Mouse (Mus musculus) c-Kit-positive CD71-positive TER-119-positive erythroid progenitor cells, embryonic 14.5 days (primary cell): ENCODE data around the gene 4933417A18Rik.
"Not testable (repeated sequence)": the region's sequence is repeated elsewhere in the genome, so short reads cannot be mapped to it uniquely, and the experiment has no call there.

Experiments
- DNase-seq: peaks from one replicate; pipeline ENCODE4 v3.0.0-alpha.2; 2013; ENCODE audit warnings: low spot score

4933417A18Rik gene

GRCm38 (mm10) chr13:34973770-34974169 lies 49.6 kb downstream of the 4933417A18Rik start:
- DNase-seq, result no peak

DNA sequence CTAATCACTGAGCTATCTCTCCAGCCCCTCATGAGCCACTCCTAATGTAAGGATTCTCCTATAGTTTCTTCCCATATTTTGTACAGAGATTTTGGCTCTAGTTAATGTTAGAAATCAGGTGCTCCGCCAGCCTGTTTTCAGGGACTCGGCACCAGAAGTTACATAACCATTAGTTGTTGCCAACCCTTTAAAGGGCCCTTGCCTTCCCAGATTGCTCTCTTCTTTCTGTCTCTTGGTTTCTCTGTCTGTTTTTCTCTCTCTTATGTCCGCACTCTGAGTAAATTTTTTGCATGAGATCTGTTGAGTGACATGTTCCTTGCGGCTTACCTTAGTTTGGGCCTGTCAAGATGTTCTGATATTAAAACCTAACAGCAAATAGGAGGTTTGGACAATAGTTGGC lies 51.9 kb downstream of the 4933417A18Rik start:
- no peak for DNase-seq

DNA sequence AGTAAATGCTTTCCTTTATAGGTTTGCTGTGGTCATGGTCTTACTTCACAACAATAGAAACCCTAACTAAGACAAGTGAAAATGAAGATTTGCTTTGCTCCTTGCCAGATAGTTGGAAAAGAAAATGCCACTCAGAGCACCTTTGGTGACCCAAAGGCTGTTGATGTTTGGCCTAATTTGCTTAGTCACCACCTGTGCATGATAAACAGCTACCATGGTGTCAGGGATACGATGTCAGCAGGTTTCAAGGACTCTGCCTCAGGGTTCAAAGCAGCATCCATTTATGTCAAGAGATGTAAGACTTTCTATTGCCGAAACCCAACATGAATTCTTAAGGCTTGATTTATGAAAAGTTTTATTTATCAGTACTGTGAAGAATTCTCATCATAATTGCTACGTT lies 53.2 kb downstream of the 4933417A18Rik start:
- DNase-seq, result no peak

DNA sequence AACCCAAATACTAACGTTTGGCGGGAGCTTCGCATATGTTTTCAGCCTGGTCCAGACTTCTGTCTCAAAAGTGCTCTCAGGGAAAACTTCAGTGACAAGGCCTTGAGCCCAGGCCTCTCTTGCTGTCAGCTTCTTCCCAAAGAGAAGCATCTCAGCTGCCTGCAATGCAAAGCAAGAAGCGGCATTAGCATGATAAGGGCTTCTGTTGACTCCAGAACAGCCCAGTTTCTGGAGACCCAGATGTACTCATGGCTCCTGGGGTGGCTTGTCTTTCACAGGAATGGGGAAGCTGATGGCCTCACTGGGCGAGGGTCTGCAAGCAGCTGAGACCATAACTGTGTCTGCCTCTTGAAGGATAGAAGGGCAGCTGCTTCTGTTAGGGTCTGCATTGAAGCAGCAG lies 54.4 kb downstream of the 4933417A18Rik start:
- DNase-seq, result not testable (repeated sequence)

DNA sequence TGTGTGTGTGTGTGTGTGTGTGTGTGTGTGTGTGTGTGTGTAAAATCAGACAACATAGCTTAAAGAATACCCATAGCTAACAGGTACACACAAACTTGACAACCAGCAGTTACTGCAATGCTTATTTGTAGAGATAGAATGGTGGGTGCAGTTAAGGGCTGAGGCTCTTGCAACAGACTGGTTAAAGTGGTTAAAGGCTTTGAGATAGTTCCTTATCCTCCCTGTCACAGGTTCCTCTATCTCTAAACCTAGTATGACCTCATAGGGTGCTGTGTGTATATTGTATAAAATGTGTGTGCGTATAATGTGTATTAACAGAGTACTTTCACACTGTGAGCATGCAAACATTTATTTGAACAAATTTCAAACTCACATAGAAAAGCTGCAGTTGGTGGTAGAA lies 59.3 kb downstream of the 4933417A18Rik start:
- not testable (repeated sequence) for DNase-seq

- no peak for DNase-seq
Observed at GRCm38 (mm10) chr13:34991581-34992273, 67.5 kb downstream of the 4933417A18Rik start.

- DNase-seq, result no peak
Observed at GRCm38 (mm10) chr13:34993085-34993484, 68.9 kb downstream of the 4933417A18Rik start.

DNA sequence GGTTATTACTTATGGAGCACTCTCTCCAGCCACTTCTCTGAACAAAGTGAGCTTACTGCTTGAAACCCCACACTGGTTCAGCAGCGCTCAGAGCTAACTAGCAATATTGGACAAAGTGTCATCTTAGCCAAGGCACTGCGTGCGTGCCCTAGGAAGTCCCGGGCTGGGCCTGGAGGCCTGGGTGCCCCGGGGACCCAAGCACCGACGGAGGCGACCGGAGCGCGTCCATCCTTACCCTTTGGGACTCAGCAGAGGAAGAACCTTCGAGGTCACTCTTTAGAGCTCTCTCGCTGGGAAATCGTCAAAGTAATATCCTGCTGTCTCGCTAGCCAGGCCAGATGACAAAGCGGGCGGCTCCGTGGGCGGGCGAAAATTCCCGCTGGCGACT lies 69.4 kb downstream of the 4933417A18Rik start:
- DNase-seq, result peak; percentile 42

- DNase-seq, result peak; percentile 94
Observed at GRCm38 (mm10) chr13:34993983-34994811, 70.0 kb downstream of the 4933417A18Rik start.

DNA sequence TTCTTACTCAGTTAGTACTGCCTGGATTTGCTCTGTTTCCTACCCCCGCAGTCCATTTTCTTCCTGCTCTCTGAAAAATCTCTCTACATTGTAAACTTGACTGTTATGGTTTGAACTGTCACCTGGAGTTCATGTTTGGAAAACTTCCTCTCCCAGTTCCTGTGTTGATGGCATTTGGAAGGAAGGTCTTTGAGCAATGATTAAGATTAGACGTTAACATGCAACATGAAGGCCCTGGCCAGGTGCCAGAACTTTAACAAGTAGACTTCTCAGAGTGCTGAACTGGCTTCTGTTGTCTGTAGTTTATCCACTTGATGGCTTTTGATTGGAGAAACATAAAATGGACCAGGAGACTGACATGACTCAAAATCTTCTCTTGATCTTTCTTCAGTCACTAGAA lies 71.7 kb downstream of the 4933417A18Rik start:
- DNase-seq, result no peak
